Mouse (Mus musculus): ENCODE measurements around the gene Dpp10. TPM values are rescaled to one million over a fixed set of nuclear protein-coding genes. Genes with fewer than 3 reads are reported as not detected.

The Dpp10 gene
- polyA plus RNA-seq, 1 experiment from 2014 or later = 0.79 TPM

DNA sequence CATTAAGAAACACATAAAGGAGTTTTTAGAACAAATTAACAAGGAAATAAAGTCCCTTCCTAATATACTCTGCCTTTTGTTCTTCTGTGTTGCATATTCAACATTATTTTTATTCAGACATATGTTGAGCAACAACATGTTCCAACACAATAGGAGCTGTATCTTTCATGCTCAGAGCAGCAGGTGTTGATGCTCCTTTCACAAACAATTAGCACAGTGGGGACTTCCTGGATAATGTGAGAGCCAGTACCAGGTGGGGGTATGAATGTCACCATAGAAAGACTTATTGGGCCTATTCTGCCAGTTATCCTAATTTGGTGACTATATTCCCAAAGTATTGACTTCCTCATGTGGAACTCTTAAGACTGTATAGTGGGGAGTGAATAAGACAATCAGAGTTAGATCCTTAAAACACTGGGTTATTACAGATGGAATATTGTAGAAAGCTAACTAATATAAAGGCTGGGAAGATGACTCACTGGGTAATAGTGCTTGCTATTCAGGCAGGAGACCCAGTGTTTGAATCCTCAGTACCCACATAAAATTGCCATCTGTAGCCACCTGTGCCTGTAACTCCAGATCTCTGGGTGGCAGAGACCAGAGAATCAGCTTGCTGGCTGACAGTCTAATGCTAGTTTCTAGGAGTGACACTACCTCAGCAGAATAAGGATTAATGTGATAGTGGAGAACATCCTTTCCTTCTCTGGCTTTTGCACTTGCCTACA, 117.9 kb downstream of the Dpp10 start:
- Histone ChIP-seq H3K36me3 (ENCODE audit: control insufficient read depth, insufficient read depth, low read length) (no peaks in the 10 kb centered on the region), H3K4me3 (ENCODE audit: low read length) (no peak overlapping the region), H3K27ac (ENCODE audit: low read length) (no peak overlapping the region), H3K4me2 (ENCODE audit: low read depth, low read length) (no peak overlapping the region), H3K4me1 (ENCODE audit: control insufficient read depth, insufficient read depth, low read length) (no peaks in the 10 kb centered on the region), H3K9ac (ENCODE audit: low read depth, low read length) (no peak overlapping the region), H3K27me3 (replicated peaks; ENCODE audit: control insufficient read depth, insufficient read depth, low read length) (no peaks in the 10 kb centered on the region), H3K9me3 (ENCODE audit: control insufficient read depth, low read length) (no peaks in the 10 kb centered on the region)
- no peak for ATAC-seq

DNA sequence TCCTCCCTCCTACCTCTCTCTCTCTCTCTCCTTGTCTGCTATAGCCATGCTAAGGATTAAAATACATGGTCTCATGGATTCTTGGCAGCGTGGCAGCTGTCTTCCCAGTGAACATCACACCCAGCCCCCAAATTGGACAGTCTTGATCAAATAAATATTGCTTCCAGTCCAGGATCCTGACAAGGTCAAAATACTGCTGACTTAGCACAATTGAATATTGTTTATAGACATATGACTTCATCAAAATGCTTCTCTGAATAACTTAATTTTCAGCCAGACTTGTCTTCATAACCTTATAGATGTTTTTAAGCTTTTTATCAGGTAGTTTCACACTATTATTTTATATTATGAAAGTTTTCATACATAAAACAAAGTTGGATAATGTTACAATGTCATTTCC, 120.5 kb downstream of the Dpp10 start:
- no peaks in the 10 kb centered on the region for H3K36me3 ChIP-seq (ENCODE audit: control insufficient read depth, insufficient read depth, low read length)
- no peak overlapping the region for H3K27ac ChIP-seq (ENCODE audit: low read length)
- no peaks in the 10 kb centered on the region for H3K27me3 ChIP-seq (replicated peaks; ENCODE audit: control insufficient read depth, insufficient read depth, low read length)
- H3K4me2 ChIP-seq (ENCODE audit: low read depth, low read length) = no peak overlapping the region
- no peak overlapping the region for H3K4me3 ChIP-seq (ENCODE audit: low read length)
- no peak for ATAC-seq
- H3K9ac ChIP-seq (ENCODE audit: low read depth, low read length) = no peak overlapping the region
- H3K4me1 ChIP-seq (ENCODE audit: control insufficient read depth, insufficient read depth, low read length) = no peaks in the 10 kb centered on the region
- H3K9me3 ChIP-seq (ENCODE audit: control insufficient read depth, low read length) = no peaks in the 10 kb centered on the region
- 68% methylated on average over 1 of the region's 1 CpGs for WGBS

- Histone ChIP-seq H3K9ac (ENCODE audit: low read depth, low read length) (no peak overlapping the region), H3K4me1 (ENCODE audit: control insufficient read depth, insufficient read depth, low read length) (no peaks in the 10 kb centered on the region), H3K36me3 (ENCODE audit: control insufficient read depth, insufficient read depth, low read length) (no peaks in the 10 kb centered on the region), H3K4me3 (ENCODE audit: low read length) (no peak overlapping the region), H3K27me3 (replicated peaks; ENCODE audit: control insufficient read depth, insufficient read depth, low read length) (no peaks in the 10 kb centered on the region), H3K27ac (ENCODE audit: low read length) (no peak overlapping the region), H3K9me3 (ENCODE audit: control insufficient read depth, low read length) (no peaks in the 10 kb centered on the region), H3K4me2 (ENCODE audit: low read depth, low read length) (no peak overlapping the region)
- ATAC-seq = no peak
- WGBS = 88% methylated on average over 2 of the region's 2 CpGs
Observed at GRCm38 (mm10) chr1:123923907-123924306, 121.5 kb downstream of the Dpp10 start.

DNA sequence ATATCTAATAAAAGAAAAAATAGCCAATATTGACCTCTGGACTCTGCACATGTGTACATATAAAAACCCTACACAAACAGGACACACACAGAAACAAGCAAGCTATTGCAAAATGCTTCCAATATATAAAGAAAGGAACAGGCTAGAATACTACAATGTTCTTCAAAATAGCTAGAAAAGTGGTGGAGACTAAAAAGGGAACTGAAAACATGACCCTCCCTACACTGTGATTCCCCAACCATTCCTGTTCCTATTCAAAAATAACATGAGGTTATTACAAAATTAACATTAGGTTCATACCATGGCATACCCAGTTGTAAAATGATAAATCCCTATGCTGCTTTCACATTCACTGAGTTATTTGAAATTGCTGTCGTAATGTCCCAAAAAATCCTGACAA, 125.8 kb downstream of the Dpp10 start:
- Histone ChIP-seq H3K36me3 (ENCODE audit: control insufficient read depth, insufficient read depth, low read length) (no peaks in the 10 kb centered on the region), H3K27ac (ENCODE audit: low read length) (no peak overlapping the region), H3K27me3 (replicated peaks; ENCODE audit: control insufficient read depth, insufficient read depth, low read length) (no peaks in the 10 kb centered on the region), H3K4me2 (ENCODE audit: low read depth, low read length) (no peak overlapping the region), H3K4me3 (ENCODE audit: low read length) (no peak overlapping the region), H3K9me3 (ENCODE audit: control insufficient read depth, low read length) (no peaks in the 10 kb centered on the region), H3K4me1 (ENCODE audit: control insufficient read depth, insufficient read depth, low read length) (no peaks in the 10 kb centered on the region), H3K9ac (ENCODE audit: low read depth, low read length) (no peak overlapping the region)
- ATAC-seq = no peak
- WGBS = 88% methylated on average over 1 of the region's 1 CpGs

GRCm38 (mm10) chr1:123902628-123903027, 142.7 kb downstream of the Dpp10 start:
- no peaks in the 10 kb centered on the region for H3K9me3 ChIP-seq (ENCODE audit: control insufficient read depth, low read length)
- no peak overlapping the region for H3K9ac ChIP-seq (ENCODE audit: low read depth, low read length)
- no peak overlapping the region for H3K4me3 ChIP-seq (ENCODE audit: low read length)
- H3K36me3 ChIP-seq (ENCODE audit: control insufficient read depth, insufficient read depth, low read length) = no peaks in the 10 kb centered on the region
- no peaks in the 10 kb centered on the region for H3K27me3 ChIP-seq (replicated peaks; ENCODE audit: control insufficient read depth, insufficient read depth, low read length)
- no peak for ATAC-seq
- no peak overlapping the region for H3K27ac ChIP-seq (ENCODE audit: low read length)
- no peak overlapping the region for H3K4me2 ChIP-seq (ENCODE audit: low read depth, low read length)
- no peaks in the 10 kb centered on the region for H3K4me1 ChIP-seq (ENCODE audit: control insufficient read depth, insufficient read depth, low read length)
- WGBS = 82% methylated on average over 5 of the region's 5 CpGs

GRCm38 (mm10) chr1:123901218-123901617, 144.1 kb downstream of the Dpp10 start:
- H3K4me1 ChIP-seq (ENCODE audit: control insufficient read depth, insufficient read depth, low read length) = no peaks in the 10 kb centered on the region
- 74% methylated on average over 4 of the region's 4 CpGs for WGBS
- H3K4me3 ChIP-seq (ENCODE audit: low read length) = no peak overlapping the region
- H3K27ac ChIP-seq (ENCODE audit: low read length) = no peak overlapping the region
- H3K27me3 ChIP-seq (replicated peaks; ENCODE audit: control insufficient read depth, insufficient read depth, low read length) = no peaks in the 10 kb centered on the region
- H3K9me3 ChIP-seq (ENCODE audit: control insufficient read depth, low read length) = no peaks in the 10 kb centered on the region
- ATAC-seq = no peak
- no peaks in the 10 kb centered on the region for H3K36me3 ChIP-seq (ENCODE audit: control insufficient read depth, insufficient read depth, low read length)
- no peak overlapping the region for H3K9ac ChIP-seq (ENCODE audit: low read depth, low read length)
- H3K4me2 ChIP-seq (ENCODE audit: low read depth, low read length) = no peak overlapping the region

- H3K4me1 ChIP-seq (ENCODE audit: control insufficient read depth, insufficient read depth, low read length) = no peaks in the 10 kb centered on the region
- H3K4me2 ChIP-seq (ENCODE audit: low read depth, low read length) = no peak overlapping the region
- no peaks in the 10 kb centered on the region for H3K36me3 ChIP-seq (ENCODE audit: control insufficient read depth, insufficient read depth, low read length)
- no peak overlapping the region for H3K27ac ChIP-seq (ENCODE audit: low read length)
- no peak overlapping the region for H3K9ac ChIP-seq (ENCODE audit: low read depth, low read length)
- no peak for ATAC-seq
- 57% methylated on average over 1 of the region's 1 CpGs for WGBS
- no peaks in the 10 kb centered on the region for H3K27me3 ChIP-seq (replicated peaks; ENCODE audit: control insufficient read depth, insufficient read depth, low read length)
- no peaks in the 10 kb centered on the region for H3K9me3 ChIP-seq (ENCODE audit: control insufficient read depth, low read length)
- no peak overlapping the region for H3K4me3 ChIP-seq (ENCODE audit: low read length)
Observed at GRCm38 (mm10) chr1:123887243-123887642, 158.1 kb downstream of the Dpp10 start.

GRCm38 (mm10) chr1:123846881-123847280, 198.5 kb downstream of the Dpp10 start:
- Histone ChIP-seq H3K9me3 (ENCODE audit: control insufficient read depth, low read length) (no peaks in the 10 kb centered on the region), H3K4me2 (ENCODE audit: low read depth, low read length) (no peak overlapping the region), H3K27me3 (replicated peaks; ENCODE audit: control insufficient read depth, insufficient read depth, low read length) (no peaks in the 10 kb centered on the region), H3K4me1 (ENCODE audit: control insufficient read depth, insufficient read depth, low read length) (no peaks in the 10 kb centered on the region), H3K4me3 (ENCODE audit: low read length) (no peak overlapping the region), H3K9ac (ENCODE audit: low read depth, low read length) (no peak overlapping the region), H3K36me3 (ENCODE audit: control insufficient read depth, insufficient read depth, low read length) (no peaks in the 10 kb centered on the region), H3K27ac (ENCODE audit: low read length) (no peak overlapping the region)
- 84% methylated on average over 3 of the region's 3 CpGs for WGBS
- no peak for ATAC-seq

- Histone ChIP-seq H3K9ac (ENCODE audit: low read depth, low read length) (no peak overlapping the region), H3K27me3 (replicated peaks; ENCODE audit: control insufficient read depth, insufficient read depth, low read length) (no peaks in the 10 kb centered on the region), H3K36me3 (ENCODE audit: control insufficient read depth, insufficient read depth, low read length) (no peaks in the 10 kb centered on the region), H3K4me2 (ENCODE audit: low read depth, low read length) (no peak overlapping the region), H3K27ac (ENCODE audit: low read length) (no peak overlapping the region), H3K9me3 (ENCODE audit: control insufficient read depth, low read length) (no peaks in the 10 kb centered on the region), H3K4me1 (ENCODE audit: control insufficient read depth, insufficient read depth, low read length) (no peaks in the 10 kb centered on the region), H3K4me3 (ENCODE audit: low read length) (no peak overlapping the region)
- 18% methylated on average over 1 of the region's 1 CpGs for WGBS
- no peak for ATAC-seq
Observed at GRCm38 (mm10) chr1:123801206-123801605, 244.2 kb downstream of the Dpp10 start.

GRCm38 (mm10) chr1:123765511-123765910, 279.8 kb downstream of the Dpp10 start:
- Histone ChIP-seq H3K4me3 (ENCODE audit: low read length) (no peak overlapping the region), H3K9ac (ENCODE audit: low read depth, low read length) (no peak overlapping the region), H3K4me2 (ENCODE audit: low read depth, low read length) (no peak overlapping the region), H3K9me3 (ENCODE audit: control insufficient read depth, low read length) (no peaks in the 10 kb centered on the region), H3K27ac (ENCODE audit: low read length) (no peak overlapping the region), H3K36me3 (ENCODE audit: control insufficient read depth, insufficient read depth, low read length) (no peaks in the 10 kb centered on the region), H3K4me1 (ENCODE audit: control insufficient read depth, insufficient read depth, low read length) (no peaks in the 10 kb centered on the region), H3K27me3 (replicated peaks; ENCODE audit: control insufficient read depth, insufficient read depth, low read length) (no peaks in the 10 kb centered on the region)
- no peak for ATAC-seq
- 88% methylated on average over 2 of the region's 2 CpGs for WGBS
